Mouse (Mus musculus): ENCODE results near the gene Ctu1. TPM values are rescaled to one million over a fixed set of nuclear protein-coding genes. Genes with fewer than 3 reads are reported as not detected.
"Not testable (repeated sequence)": the region's sequence is repeated elsewhere in the genome, so short reads cannot be mapped to it uniquely, and the experiment has no call there.

Gene Ctu1
- polyA plus RNA-seq, 1 experiment = 12.4 TPM

DNA sequence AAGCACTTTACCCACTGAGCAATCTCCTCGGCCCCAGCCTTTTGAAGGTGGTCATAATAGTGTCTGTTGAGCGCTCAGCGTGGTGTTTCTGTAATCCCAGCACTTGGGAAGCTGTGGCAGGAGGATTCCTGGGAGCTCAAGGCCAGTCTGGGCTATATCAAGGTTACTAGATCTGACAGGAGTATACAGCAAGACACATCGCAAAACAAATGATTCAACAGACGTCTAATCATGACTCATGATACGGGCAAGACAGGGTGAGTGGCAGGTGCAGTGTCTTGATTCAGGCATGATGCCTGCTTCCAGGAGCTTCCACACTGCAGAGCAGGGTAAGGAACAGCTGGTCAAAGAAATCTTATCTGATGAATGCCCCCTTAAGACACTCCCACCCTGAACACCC, 19.1 kb upstream of the Ctu1 start:
- TF ChIP-seq MYOD1 (IDR thresholded peaks at IDR 0.05; ENCODE audit: control insufficient read depth, insufficient read length, low read depth) = peak; percentile 66
- no peak for TF ChIP-seq USF1 (IDR thresholded peaks at IDR 0.05; ENCODE audit: low read depth)
- TF ChIP-seq CTCF (IDR thresholded peaks at IDR 0.05; ENCODE audit: control insufficient read depth, insufficient read depth, insufficient read length) = no peak
- no peak for TF ChIP-seq CEBPB (IDR thresholded peaks at IDR 0.05; ENCODE audit: low read depth)
- TF ChIP-seq MYOG (IDR thresholded peaks at IDR 0.05; ENCODE audit: control insufficient read depth, extremely low read depth, insufficient read length) = no peak
- no peak for TF ChIP-seq MAX (IDR thresholded peaks at IDR 0.05)
- TF ChIP-seq FOSL1 (IDR thresholded peaks at IDR 0.05; ENCODE audit: insufficient read depth, low read length, poor library complexity, severe bottlenecking) = no peak
- Histone ChIP-seq H3K79me3 (ENCODE audit: low read depth) (no peaks in the 10 kb centered on the region), H3K27me3 (ENCODE audit: control insufficient read depth, insufficient read depth, insufficient read length) (peaks cover 13% of the 10 kb centered on the region), H3ac (ENCODE audit: control insufficient read depth, insufficient read length, low read depth) (no peak overlapping the region), H3K36me3 (ENCODE audit: control insufficient read depth, insufficient read depth) (no peaks in the 10 kb centered on the region), H3K4me3 (ENCODE audit: insufficient read depth, poor library complexity, severe bottlenecking) (no peak overlapping the region), H3K79me2 (ENCODE audit: control insufficient read depth, insufficient read depth) (no peaks in the 10 kb centered on the region)

DNA sequence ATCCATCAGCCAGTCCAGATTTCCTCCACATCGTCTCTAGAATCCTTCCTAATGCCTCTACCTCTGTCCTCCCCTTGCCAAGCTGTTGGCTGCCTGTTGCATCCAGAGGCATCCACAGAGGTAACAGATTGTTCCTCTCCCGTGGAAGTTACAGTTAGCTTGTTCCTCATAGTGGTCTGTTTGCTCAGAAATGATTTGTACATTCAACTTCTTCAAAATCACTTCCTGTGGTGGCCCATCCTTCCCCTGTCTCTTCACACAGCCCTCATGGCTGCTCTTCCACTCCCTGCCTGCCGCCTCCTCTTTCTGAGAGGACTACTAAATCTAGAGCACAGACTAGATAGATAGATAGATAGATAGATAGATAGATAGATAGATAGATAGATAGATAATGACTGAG, 17.3 kb upstream of the Ctu1 start:
- H3K27me3 ChIP-seq (ENCODE audit: control insufficient read depth, insufficient read depth, insufficient read length) = peaks cover 21% of the 10 kb centered on the region
- no peaks in the 10 kb centered on the region for H3K79me2 ChIP-seq (ENCODE audit: control insufficient read depth, insufficient read depth)
- H3K79me3 ChIP-seq (ENCODE audit: low read depth) = no peaks in the 10 kb centered on the region
- no peaks in the 10 kb centered on the region for H3K36me3 ChIP-seq (ENCODE audit: control insufficient read depth, insufficient read depth)
- H3K4me3 ChIP-seq (ENCODE audit: insufficient read depth, poor library complexity, severe bottlenecking) = no peak overlapping the region
- no peak overlapping the region for H3ac ChIP-seq (ENCODE audit: control insufficient read depth, insufficient read length, low read depth)
- no peak for TF ChIP-seq MYOG (IDR thresholded peaks at IDR 0.05; ENCODE audit: control insufficient read depth, extremely low read depth, insufficient read length)
- TF ChIP-seq MAX (IDR thresholded peaks at IDR 0.05) = no peak
- no peak for TF ChIP-seq MYOD1 (IDR thresholded peaks at IDR 0.05; ENCODE audit: control insufficient read depth, insufficient read length, low read depth)
- TF ChIP-seq CEBPB (IDR thresholded peaks at IDR 0.05; ENCODE audit: low read depth) = no peak
- TF ChIP-seq USF1 (IDR thresholded peaks at IDR 0.05; ENCODE audit: low read depth) = no peak
- no peak for TF ChIP-seq CTCF (IDR thresholded peaks at IDR 0.05; ENCODE audit: control insufficient read depth, insufficient read depth, insufficient read length)
- no peak for TF ChIP-seq FOSL1 (IDR thresholded peaks at IDR 0.05; ENCODE audit: insufficient read depth, low read length, poor library complexity, severe bottlenecking)

- Histone ChIP-seq H3K4me3 (ENCODE audit: insufficient read depth, poor library complexity, severe bottlenecking) (no peak overlapping the region), H3K79me2 (ENCODE audit: control insufficient read depth, insufficient read depth) (no peaks in the 10 kb centered on the region), H3K36me3 (ENCODE audit: control insufficient read depth, insufficient read depth) (no peaks in the 10 kb centered on the region), H3K79me3 (ENCODE audit: low read depth) (no peaks in the 10 kb centered on the region), H3K27me3 (ENCODE audit: control insufficient read depth, insufficient read depth, insufficient read length) (peaks cover 21% of the 10 kb centered on the region), H3ac (ENCODE audit: control insufficient read depth, insufficient read length, low read depth) (no peak overlapping the region)
- no peak for TF ChIP-seq CTCF (IDR thresholded peaks at IDR 0.05; ENCODE audit: control insufficient read depth, insufficient read depth, insufficient read length)
- TF ChIP-seq MAX (IDR thresholded peaks at IDR 0.05) = no peak
- no peak for TF ChIP-seq USF1 (IDR thresholded peaks at IDR 0.05; ENCODE audit: low read depth)
- TF ChIP-seq CEBPB (IDR thresholded peaks at IDR 0.05; ENCODE audit: low read depth) = no peak
- no peak for TF ChIP-seq MYOG (IDR thresholded peaks at IDR 0.05; ENCODE audit: control insufficient read depth, extremely low read depth, insufficient read length)
- no peak for TF ChIP-seq FOSL1 (IDR thresholded peaks at IDR 0.05; ENCODE audit: insufficient read depth, low read length, poor library complexity, severe bottlenecking)
- no peak for TF ChIP-seq MYOD1 (IDR thresholded peaks at IDR 0.05; ENCODE audit: control insufficient read depth, insufficient read length, low read depth)
Measured at GRCm38 (mm10) chr7:43656232-43656631, 15.6 kb upstream of the Ctu1 start.

GRCm38 (mm10) chr7:43660002-43660401, 11.8 kb upstream of the Ctu1 start, which contains the start of gene Siglece:
Gene Siglece, minus strand, starts transcription at chr7:43660161.
- Histone ChIP-seq H3K79me3 (ENCODE audit: low read depth) (no peaks in the 10 kb centered on the region), H3ac (ENCODE audit: control insufficient read depth, insufficient read length, low read depth) (no peak within 1 kb of the TSS), H3K36me3 (ENCODE audit: control insufficient read depth, insufficient read depth) (no peaks in the 10 kb centered on the region), H3K27me3 (ENCODE audit: control insufficient read depth, insufficient read depth, insufficient read length) (peaks cover 21% of the 10 kb centered on the region), H3K4me3 (ENCODE audit: insufficient read depth, poor library complexity, severe bottlenecking) (no peak within 1 kb of the TSS), H3K79me2 (ENCODE audit: control insufficient read depth, insufficient read depth) (no peaks in the 10 kb centered on the region)
- TF ChIP-seq FOSL1 (IDR thresholded peaks at IDR 0.05; ENCODE audit: insufficient read depth, low read length, poor library complexity, severe bottlenecking) = no peak
- no peak for TF ChIP-seq USF1 (IDR thresholded peaks at IDR 0.05; ENCODE audit: low read depth)
- no peak for TF ChIP-seq MAX (IDR thresholded peaks at IDR 0.05)
- no peak for TF ChIP-seq CTCF (IDR thresholded peaks at IDR 0.05; ENCODE audit: control insufficient read depth, insufficient read depth, insufficient read length)
- TF ChIP-seq CEBPB (IDR thresholded peaks at IDR 0.05; ENCODE audit: low read depth) = no peak
- no peak for TF ChIP-seq MYOD1 (IDR thresholded peaks at IDR 0.05; ENCODE audit: control insufficient read depth, insufficient read length, low read depth)
- TF ChIP-seq MYOG (IDR thresholded peaks at IDR 0.05; ENCODE audit: control insufficient read depth, extremely low read depth, insufficient read length) = no peak

DNA sequence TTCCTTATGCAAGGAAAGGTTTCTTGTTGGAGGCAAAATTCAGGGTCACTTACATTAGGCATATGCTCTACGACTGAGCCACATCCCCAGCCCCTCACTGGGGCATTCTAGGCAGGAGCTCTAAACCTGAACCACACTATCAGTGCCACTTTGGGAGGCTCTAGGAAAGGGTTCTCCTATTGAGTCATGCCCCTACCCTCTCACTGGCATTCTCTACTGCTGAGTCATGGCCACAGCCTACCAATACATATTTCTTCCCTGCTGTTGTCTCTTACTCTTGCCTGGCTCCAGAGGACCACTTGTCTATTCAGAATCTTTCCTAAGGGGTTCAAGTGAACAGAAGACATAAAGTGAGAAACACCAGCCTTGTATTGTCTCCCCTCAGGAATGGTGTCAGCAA, 9.0 kb upstream of the Ctu1 start:
- H3K27me3 ChIP-seq (ENCODE audit: control insufficient read depth, insufficient read depth, insufficient read length) = peaks cover 7% of the 10 kb centered on the region
- no peak overlapping the region for H3ac ChIP-seq (ENCODE audit: control insufficient read depth, insufficient read length, low read depth)
- H3K36me3 ChIP-seq (ENCODE audit: control insufficient read depth, insufficient read depth) = no peaks in the 10 kb centered on the region
- no peaks in the 10 kb centered on the region for H3K79me2 ChIP-seq (ENCODE audit: control insufficient read depth, insufficient read depth)
- H3K4me3 ChIP-seq (ENCODE audit: insufficient read depth, poor library complexity, severe bottlenecking) = no peak overlapping the region
- TF ChIP-seq CTCF (IDR thresholded peaks at IDR 0.05; ENCODE audit: control insufficient read depth, insufficient read depth, insufficient read length) = no peak
- peak; percentile 55 for TF ChIP-seq FOSL1 (IDR thresholded peaks at IDR 0.05; ENCODE audit: insufficient read depth, low read length, poor library complexity, severe bottlenecking)
- no peak for TF ChIP-seq USF1 (IDR thresholded peaks at IDR 0.05; ENCODE audit: low read depth)
- peak; percentile 3 for TF ChIP-seq CEBPB (IDR thresholded peaks at IDR 0.05; ENCODE audit: low read depth)
- no peaks in the 10 kb centered on the region for H3K79me3 ChIP-seq (ENCODE audit: low read depth)

- H3K36me3 ChIP-seq (ENCODE audit: control insufficient read depth, insufficient read depth); H3K79me3 ChIP-seq (ENCODE audit: low read depth); H3K4me3 ChIP-seq (ENCODE audit: insufficient read depth, poor library complexity, severe bottlenecking); H3ac ChIP-seq (ENCODE audit: control insufficient read depth, insufficient read length, low read depth); H3K79me2 ChIP-seq (ENCODE audit: control insufficient read depth, insufficient read depth); H3K27me3 ChIP-seq (ENCODE audit: control insufficient read depth, insufficient read depth, insufficient read length): not testable (repeated sequence)
Measured at GRCm38 (mm10) chr7:43667221-43667620, 4.6 kb upstream of the Ctu1 start.

All from C2C12 (cell line).